Comparison of ENCODE assay signal across 28 mouse cellular contexts in genomic region chr12:77976952-77977351, GRCm38 (mm10).
"Had no signal": no experiment of that assay in that cellular context is flagged by ENCODE, and none has a peak within 500 bp of the region (broad histone marks: within the 10 kb centered on the region; RNA-seq: fewer than 3 reads in every experiment).

No protein-coding gene starts in this region.

- H3K27ac ChIP-seq: gastrocnemius, adult 2 months; heart, embryonic 10.5 days; hindbrain, embryonic 10.5 days; hindbrain, embryonic 12.5 days; hindbrain, embryonic 14.5 days; intestine, embryonic 15.5 days; left cerebral cortex, adult 2 months; limb, embryonic 10.5 days; limb, embryonic 12.5 days; liver, embryonic 13.5 days; liver, embryonic 15.5 days had no signal

- H3K36me3 ChIP-seq: heart, embryonic 10.5 days; heart, embryonic 12.5 days; hindbrain, embryonic 10.5 days; hindbrain, embryonic 12.5 days; intestine, embryonic 15.5 days; limb, embryonic 10.5 days; limb, embryonic 12.5 days; liver, embryonic 13.5 days; liver, embryonic 15.5 days had no signal

- H3K4me1 ChIP-seq: hindbrain, embryonic 12.5 days; intestine, embryonic 15.5 days; limb, embryonic 10.5 days; limb, embryonic 12.5 days; liver, embryonic 13.5 days; liver, embryonic 15.5 days had no signal

- H3K9me3 ChIP-seq: heart, embryonic 10.5 days; heart, embryonic 12.5 days; hindbrain, embryonic 10.5 days; hindbrain, embryonic 12.5 days; intestine, embryonic 15.5 days; limb, embryonic 10.5 days; limb, embryonic 12.5 days; liver, embryonic 13.5 days; liver, embryonic 15.5 days had no signal

- H3K4me3 ChIP-seq: gastrocnemius, adult 2 months; heart, embryonic 10.5 days; heart, embryonic 12.5 days; hindbrain, embryonic 10.5 days; hindbrain, embryonic 12.5 days; intestine, embryonic 15.5 days; left cerebral cortex, adult 2 months; limb, embryonic 10.5 days; limb, embryonic 12.5 days; liver, embryonic 13.5 days; liver, embryonic 15.5 days had no signal

- H3K4me2 ChIP-seq: heart, embryonic 12.5 days; hindbrain, embryonic 12.5 days; hindbrain, embryonic 14.5 days; intestine, embryonic 15.5 days; limb, embryonic 12.5 days; liver, embryonic 11.5 days; liver, embryonic 13.5 days; liver, embryonic 15.5 days had no signal

- H3K9ac ChIP-seq: heart, embryonic 12.5 days; hindbrain, embryonic 12.5 days; hindbrain, embryonic 14.5 days; intestine, embryonic 15.5 days; limb, embryonic 12.5 days; liver, embryonic 13.5 days; liver, embryonic 15.5 days; liver, postnatal 0 days had no signal

- H3K27me3 ChIP-seq: heart, embryonic 12.5 days; hindbrain, embryonic 12.5 days; intestine, embryonic 15.5 days; limb, embryonic 12.5 days; liver, embryonic 13.5 days; liver, embryonic 15.5 days had no signal

- ATAC-seq: hindbrain, embryonic 16.5 days; inflammation-experienced regulatory T-cells, adult 6 months; intestine, embryonic 15.5 days; intestine, postnatal 0 days; liver, postnatal 0 days had no signal

- DNase-seq: gastrocnemius, adult 2 months; gastrocnemius, postnatal 10 days; gastrocnemius, postnatal 25 days; heart, adult 18-20 months; heart, postnatal 10 days; heart, postnatal 4 days; kidney, adult 18-20 months; kidney, adult 8-10 months; kidney, postnatal 10 days; kidney, postnatal 25 days; kidney, postnatal 4 days; liver; liver, embryonic 13.5 days; liver, postnatal 0 days had no signal
